Mouse (Mus musculus): ENCODE results near the gene Tut1. TPM values are rescaled to one million over a fixed set of nuclear protein-coding genes. Genes with fewer than 3 reads are reported as not detected.
A peak's percentile ranks its signal among the peaks of the same experiment; 100 is the strongest.
"Not testable (repeated sequence)": the region's sequence is repeated elsewhere in the genome, so short reads cannot be mapped to it uniquely, and the experiment has no call there.

Gene Tut1
- total RNA-seq, 2 experiments from 2014 or later, result 14.6 to 16.0 TPM

DNA sequence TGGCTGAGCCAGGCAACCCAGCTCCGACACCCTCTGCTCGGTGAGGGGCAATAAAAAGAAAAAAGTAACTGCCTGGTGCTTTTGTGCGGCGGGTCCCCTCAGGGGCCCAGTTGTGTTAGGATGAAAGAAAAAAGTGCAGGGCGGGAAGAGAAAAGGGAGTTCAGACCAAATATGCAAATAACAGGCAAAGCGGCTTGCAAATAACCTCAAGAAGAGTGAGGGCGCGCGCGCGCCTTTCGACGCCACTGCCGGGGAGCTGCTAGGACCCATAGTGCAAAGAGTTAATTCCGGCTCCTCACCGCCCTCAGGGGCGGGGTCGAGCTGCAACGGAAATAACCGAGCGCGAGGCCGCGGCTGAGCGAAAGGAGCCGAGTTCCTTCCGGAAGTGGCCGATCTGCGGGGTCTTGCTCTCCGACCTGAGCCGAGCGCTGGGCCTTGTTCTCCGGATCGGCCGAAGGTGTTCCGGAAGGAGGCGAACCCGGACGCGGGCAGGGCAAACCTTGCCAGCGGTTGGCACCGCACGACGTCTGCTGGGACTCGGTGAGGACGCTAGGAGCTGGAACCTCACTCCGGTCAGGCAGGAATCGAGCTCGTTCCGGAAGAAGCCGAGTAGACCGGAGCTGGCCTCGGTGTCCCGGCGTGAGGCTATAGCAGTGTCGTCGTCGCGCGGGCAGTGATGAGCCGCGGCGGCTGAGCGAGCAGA, 12.0 kb upstream of the Tut1 start, which contains the start of gene Mta2:
Gene Mta2 (plus strand): TSS at position 361 of the 703 bp plus-strand sequence.
- intact Hi-C loops (cut with DNase I), result no loop called here
- peak; percentile 93 to 98 for DNase-seq (ENCODE audit: extremely low spot score in 1 of 2, low spot score in 2 of 2)

DNA sequence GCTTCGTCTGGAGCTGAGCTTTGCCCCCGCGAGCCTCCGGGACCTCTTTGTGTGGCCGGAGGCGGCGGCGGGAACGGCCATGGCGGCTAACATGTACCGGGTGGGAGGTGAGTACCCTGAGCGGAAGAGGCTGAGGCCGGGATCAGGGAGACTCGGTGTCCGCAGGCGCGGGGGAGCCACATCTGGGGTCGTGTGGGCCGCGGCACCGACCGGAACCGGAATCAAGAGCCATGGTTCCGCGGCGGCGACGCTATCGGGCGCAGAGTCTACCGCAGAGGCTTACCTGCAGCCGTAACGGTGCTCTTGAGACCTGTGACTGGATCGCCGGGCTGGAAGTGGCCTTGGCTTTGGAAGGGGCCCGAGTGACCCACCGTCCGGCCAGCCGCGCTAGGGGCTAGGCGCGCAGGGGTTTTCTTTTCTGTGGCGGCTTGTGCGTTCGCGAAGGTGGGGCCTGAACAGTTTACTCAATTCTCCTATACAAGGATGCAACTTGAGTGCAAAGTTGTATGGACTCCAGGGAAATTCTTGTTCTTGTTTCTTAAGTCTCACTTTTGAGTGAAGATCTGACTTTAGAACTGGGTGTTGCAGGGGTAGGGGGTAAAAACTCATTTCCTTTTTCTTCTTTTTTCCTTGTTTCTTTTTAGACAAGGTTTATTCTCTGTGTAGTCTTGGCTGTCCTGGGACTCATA, 11.2 kb upstream of the Tut1 start:
- intact Hi-C loops (cut with DNase I), result no loop called here
- DNase-seq (ENCODE audit: extremely low spot score in 1 of 2, low spot score in 2 of 2), result no peak

DNA sequence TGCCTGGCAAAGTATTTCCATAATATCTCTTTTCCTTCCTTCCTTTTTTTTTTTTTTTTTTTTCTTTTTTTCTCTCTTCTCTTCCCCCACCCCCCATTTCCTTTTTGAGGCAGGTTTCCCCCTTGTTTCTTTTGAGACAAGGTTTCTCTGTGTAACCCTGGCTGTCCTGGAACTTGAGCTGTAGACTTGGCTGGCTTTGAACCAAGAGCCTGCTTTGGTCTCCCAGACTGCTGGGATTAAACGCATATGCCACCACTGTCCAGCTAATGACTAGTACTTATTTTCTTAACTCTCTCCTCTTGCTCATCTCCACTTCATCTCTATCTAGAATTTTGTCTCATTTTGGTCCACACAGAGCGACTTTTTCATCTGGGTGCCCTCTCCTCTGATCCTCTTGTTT, 10.6 kb upstream of the Tut1 start:
- no peak for DNase-seq (ENCODE audit: extremely low spot score in 1 of 2, low spot score in 2 of 2)
- intact Hi-C loops (cut with DNase I), result no loop called here

DNA sequence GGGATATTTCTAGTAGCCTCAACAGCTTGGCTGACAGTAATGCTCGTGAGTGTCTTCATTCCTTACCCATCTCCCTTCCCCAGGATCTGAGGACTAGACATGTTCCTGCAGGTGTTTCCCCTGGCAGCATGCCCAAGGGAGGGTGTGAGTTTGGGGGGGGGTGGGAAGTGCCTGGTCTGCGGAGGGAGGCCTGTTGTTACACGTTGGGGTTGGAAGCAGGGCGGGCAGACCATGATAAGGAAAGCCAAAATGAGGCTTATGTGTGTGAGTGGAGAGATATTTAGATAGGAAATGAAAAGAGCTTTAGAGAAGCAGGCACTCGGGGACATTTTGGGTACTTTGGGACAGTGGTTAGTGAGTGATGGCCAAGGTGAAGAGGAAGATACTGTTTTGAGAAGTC, 9.6 kb upstream of the Tut1 start:
- no peak for DNase-seq (ENCODE audit: extremely low spot score in 1 of 2, low spot score in 2 of 2)
- intact Hi-C loops (cut with DNase I), result no loop called here

DNA sequence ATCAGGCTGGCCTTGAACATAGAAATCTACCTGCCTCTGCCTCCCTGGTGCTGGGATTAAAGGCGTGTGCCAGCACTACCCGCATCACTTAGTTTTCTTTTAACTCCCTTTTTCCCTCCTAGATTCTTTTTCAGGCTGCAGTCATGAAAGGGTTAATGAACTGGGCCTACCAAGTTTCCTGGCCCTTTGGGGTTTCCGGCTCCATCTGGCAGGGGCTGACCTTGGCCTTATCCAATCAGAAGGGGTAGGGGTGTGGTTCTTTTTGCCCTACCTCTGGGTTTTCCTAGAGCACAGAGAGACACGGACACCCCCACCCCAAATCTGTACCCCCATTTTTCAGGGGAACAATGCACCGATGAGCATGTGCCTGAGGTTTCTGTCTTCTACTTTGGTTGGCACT, 8.9 kb upstream of the Tut1 start:
- intact Hi-C loops (cut with DNase I), result no loop called here
- peak in 1 of 2 experiments; percentile 91 for DNase-seq (ENCODE audit: extremely low spot score in 1 of 2, low spot score in 2 of 2)

DNA sequence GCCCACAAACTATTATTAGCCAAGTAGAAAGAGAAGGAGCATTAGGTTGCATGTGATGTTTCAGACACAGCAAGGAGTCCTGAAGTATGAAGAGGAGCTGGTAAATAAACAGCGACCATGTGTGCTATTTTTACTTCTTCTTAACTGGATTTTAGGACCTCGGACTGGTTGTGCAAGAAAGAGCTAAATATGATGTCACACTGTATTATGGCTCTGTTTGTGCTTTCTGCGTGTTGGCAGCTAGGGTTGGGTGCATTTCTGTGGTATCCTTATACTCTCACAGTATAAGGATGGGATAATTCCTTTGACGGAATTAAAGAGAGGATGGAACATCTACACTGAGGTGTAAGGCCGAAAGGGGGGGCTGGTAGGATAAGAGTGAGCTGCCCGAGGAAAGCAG, 8.4 kb upstream of the Tut1 start:
- intact Hi-C loops (cut with DNase I), result no loop called here
- no peak for DNase-seq (ENCODE audit: extremely low spot score in 1 of 2, low spot score in 2 of 2)

DNA sequence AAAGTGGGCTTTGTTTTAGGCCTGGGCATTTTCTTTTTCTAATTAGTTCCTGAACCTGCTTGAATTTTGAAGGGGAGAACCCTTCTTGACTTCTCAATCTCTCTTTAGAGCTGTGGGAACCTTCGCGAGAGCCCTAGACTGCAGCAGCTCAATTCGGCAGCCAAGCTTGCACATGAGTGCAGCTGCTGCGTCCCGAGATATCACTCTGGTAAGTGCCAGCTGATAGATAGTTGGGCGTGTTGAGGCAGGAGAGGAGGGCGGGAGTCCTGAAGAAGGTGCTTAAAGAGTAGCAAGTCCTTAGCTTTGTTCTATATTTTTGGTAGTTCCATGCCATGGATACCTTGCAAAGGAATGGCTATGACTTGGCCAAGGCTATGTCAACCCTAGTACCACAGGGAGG, 6.7 kb upstream of the Tut1 start:
- intact Hi-C loops (cut with DNase I), result no loop called here
- DNase-seq (ENCODE audit: extremely low spot score in 1 of 2, low spot score in 2 of 2), result no peak

DNA sequence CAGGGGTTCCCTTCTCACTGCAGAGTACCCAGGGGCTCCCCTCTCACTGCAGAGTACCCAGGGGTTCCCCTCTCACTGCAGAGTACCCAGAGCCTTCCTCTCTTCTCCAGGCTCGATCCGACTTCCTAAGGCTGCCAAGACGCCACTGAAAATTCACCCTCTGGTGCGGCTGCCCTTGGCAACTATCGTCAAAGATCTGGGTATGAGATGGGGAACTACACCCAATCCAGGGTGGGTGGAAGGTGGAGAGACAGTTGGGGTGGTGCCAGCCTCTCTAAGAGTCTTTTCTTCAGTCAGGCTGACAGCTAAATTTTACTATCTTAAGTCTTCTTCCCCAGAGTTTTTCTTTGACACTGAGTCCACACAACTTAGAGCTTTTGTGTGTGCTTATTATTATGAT, 3.5 kb upstream of the Tut1 start:
- DNase-seq (ENCODE audit: extremely low spot score in 1 of 2, low spot score in 2 of 2), result no peak
- intact Hi-C loops (cut with DNase I), result no loop called here

DNA sequence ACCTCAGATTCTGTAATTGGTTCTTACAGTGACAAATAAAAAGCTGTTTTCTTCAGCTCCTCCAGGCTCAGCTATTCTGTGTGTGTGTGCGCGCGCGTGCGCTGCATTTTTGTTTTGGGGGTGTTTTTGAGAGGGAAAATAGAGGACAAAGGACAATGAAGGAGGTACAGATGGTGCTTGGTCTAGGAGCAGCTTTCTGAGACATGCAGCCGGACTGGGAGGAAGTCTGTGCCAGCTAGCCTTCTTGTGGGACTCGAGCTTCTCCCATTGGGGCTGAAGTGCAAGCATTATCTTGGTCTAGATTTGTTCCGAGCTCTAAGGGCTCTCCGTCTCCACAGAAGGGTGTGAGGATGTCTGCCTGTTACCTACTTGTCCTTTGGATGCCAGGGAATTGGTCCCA, 1.4 kb upstream of the Tut1 start:
- DNase-seq (ENCODE audit: extremely low spot score in 1 of 2, low spot score in 2 of 2), result peak; percentile 25 to 47
- intact Hi-C loops (cut with DNase I), result no loop called here

DNA sequence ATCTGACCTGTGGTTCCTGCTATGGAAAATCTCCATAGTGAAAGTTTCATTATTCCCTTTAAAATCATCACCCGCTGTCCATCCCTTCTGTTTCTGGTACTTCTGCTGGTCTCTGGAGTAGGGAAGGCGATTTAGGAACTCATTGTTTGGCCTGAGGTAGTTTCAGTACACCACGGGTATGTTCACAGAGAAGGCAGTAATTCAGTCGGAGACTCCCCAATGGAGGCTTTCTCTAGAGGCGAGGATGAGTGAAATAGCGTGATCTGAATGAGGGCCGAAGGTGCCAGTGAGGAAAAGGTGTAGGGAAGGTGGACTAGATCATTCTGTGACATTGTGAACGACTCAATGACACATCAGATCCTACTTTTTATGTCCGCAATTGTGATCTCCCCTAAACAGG, 524 bp downstream of the Tut1 start:
- intact Hi-C loops (cut with DNase I), result no loop called here

DNA sequence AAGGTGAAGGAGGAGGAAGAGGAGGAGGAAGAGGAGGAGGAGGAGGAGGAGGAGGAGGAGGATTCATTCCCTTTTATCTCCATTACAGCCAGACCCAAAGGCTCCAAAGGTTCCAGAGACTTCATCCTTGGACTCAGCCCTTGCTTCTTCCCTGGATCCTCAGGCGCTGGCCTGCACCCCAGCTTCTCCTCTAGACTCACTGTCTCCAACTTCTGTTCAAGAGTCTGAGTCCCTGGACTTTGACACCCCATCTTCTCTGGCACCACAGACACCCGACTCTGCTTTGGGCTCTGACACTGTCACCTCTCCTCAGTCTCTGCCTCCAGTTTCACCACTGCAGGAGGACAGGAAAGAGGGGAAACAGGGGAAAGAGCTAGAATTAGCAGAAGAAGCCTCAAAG, 8.6 kb downstream of the Tut1 start:
- no peak for DNase-seq (ENCODE audit: extremely low spot score in 1 of 2, low spot score in 2 of 2)
- intact Hi-C loops (cut with DNase I), result no loop called here

More for the DNA sequence above, 524 bp downstream of the Tut1 start:
- DNase-seq (ENCODE audit: extremely low spot score in 1 of 2, low spot score in 2 of 2), result no peak

DNA sequence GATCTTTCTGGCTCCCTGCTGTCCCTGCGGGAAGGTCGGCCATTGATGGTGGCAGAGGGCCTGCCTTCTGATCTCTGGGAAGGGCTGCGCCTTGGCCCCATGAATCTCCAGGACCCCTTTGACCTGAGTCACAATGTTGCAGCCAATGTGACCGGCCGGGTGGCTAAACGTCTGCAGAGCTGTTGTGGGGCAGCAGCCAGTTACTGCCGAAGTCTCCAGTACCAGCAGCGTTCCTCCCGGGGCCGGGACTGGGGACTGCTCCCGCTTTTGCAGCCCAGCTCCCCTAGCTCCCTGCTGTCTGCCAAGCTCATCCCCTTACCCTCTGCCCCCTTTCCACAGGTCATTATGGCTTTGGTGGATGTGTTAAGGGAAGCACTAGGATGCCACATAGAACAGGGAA, 11.4 kb downstream of the Tut1 start:
- DNase-seq (ENCODE audit: extremely low spot score in 1 of 2, low spot score in 2 of 2), result no peak
- intact Hi-C loops (cut with DNase I), result no loop called here

DNA sequence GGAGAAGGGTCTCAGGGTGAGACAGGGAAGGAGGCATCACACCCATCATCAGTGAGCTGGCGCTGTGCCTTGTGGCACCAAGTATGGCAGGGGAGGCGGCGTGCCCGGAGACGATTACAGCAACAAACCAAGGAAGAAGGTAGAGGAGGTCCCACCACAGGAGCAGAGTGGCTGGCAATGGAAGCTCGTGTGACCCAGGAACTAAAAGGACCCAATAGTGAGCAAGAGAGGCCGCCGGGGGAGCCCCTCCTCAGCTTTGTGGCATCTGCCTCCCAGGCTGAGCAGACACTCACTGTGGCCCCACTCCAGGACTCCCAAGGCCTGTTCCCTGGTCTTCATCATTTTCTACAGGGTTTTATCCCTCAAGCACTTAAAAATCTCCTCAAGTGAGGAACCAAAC, 12.1 kb downstream of the Tut1 start:
- DNase-seq (ENCODE audit: extremely low spot score in 1 of 2, low spot score in 2 of 2), result peak in 1 of 2 experiments; percentile 59
- intact Hi-C loops (cut with DNase I), result no loop called here

DNA sequence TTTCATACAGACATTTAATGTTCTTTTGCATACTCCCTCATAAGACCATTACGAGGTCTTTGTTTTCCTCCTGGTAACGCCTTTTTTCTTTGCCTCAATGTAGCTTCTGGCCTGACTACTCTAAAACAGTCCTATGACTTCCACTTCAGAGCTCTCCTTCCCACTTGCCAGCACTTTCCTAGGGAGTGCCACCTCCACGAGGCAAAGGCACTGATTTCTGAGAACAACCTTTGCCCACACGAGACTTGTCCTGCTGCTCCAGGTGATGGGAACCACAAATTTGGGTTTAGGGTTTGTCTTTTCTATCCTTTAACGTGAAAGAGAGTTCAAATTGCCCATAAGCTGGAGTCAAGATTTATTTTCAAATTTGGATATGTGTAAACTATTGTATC, 12.5 kb downstream of the Tut1 start:
- no peak for DNase-seq (ENCODE audit: extremely low spot score in 1 of 2, low spot score in 2 of 2)
- intact Hi-C loops (cut with DNase I), result no loop called here

DNA sequence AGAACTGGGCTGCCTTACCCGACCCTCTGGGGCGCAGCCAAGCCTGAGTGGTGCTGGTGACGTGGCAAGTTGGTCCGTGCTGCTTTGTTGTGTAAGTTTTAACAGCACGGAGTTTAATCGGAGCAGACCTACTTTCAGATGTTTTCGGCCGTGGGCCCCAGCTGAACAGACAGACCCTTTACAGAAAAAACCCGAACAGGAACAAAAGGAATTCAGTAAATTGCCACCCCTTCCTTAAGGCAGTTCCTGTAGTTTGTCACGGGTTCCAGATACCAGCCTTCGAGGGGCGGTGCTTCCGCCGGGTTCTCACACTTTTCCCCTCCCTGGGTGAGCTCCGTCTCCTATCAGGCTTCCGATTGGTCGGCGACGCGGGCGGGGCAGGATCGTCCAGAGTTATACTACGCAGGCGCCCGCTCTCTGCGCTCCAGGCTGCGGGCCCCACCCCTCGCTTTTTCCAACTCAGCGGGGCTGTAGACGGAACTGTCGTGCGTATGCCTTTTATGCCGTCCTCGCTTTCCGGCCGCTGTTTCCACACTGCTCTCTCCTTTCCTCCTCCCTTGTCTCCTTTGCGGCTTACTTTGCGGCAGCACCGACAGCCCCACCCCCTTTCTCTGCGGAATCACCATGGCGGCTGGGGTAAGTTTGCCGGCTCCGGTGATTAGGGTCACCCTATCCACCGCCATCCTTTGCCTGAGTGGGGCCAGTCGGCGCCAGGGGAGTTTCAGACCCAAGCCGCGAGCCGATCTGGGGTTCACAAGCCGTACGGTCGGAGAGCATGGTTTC, 13.1 kb downstream of the Tut1 start, which contains the start of gene Eef1g:
Gene Eef1g (plus strand): TSS at position 452 of the 783 bp plus-strand sequence.
- DNase-seq (ENCODE audit: extremely low spot score in 1 of 2, low spot score in 2 of 2), result peak; percentile 98 to 100
- intact Hi-C loops (cut with DNase I), result no loop called here

DNA sequence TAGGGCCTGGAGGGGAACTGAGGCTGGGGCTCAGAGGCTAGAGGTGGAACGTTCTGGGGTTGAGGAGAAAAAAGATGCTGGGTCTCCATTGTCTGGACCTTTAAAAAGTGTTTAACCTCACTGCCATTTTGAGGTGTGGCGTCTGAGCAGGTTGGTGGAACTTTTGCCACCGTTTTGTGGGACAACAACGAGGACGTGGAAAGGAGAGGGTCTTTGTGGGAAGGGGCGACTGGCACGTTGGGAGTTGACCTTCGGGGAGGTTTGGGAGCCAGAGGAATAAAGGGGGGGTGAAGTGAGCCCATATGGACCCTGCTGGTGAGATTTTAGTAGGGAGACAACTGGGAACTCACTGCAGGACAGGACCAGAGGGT, 13.7 kb downstream of the Tut1 start:
- intact Hi-C loops (cut with DNase I), result no loop called here
- DNase-seq (ENCODE audit: extremely low spot score in 1 of 2, low spot score in 2 of 2), result no peak

DNA sequence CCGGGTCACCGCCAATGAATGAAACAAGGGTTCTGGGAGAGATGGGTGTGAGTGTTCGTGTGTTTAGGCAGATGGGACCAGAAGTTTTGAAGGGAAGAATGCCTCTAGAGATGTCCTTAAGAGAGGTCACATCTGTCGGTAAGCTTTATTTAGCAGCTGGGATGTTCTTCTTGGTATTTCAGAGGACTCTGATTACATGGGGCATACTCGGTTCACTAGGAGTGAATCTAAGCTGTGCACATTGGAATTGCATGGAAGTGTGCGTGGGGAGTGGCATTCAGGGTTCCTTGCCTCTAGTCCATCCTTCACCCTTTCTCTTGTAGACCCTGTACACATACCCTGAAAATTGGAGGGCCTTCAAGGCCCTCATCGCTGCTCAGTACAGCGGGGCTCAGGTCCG, 14.2 kb downstream of the Tut1 start:
- intact Hi-C loops (cut with DNase I), result no loop called here
- DNase-seq (ENCODE audit: extremely low spot score in 1 of 2, low spot score in 2 of 2), result no peak

DNA sequence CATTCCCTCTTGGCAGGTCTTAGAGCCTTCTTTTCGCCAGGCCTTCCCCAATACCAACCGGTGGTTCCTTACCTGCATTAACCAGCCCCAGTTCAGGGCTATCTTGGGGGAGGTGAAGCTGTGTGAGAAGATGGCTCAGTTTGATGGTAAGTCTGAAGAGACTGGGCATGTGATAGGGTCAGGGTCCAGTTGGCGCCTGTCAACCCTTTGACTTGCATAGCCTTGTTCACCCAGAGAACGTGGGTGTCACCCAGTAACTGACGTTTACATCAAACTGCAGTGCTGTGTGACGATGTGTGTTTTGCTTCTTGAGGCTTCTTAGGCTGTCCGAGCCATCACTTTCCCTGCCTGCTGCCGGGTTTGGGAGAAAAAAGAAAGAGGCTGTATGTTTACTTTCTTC, 18.8 kb downstream of the Tut1 start:
- intact Hi-C loops (cut with DNase I); DNase-seq (ENCODE audit: extremely low spot score in 1 of 2, low spot score in 2 of 2): not testable (repeated sequence)

DNA sequence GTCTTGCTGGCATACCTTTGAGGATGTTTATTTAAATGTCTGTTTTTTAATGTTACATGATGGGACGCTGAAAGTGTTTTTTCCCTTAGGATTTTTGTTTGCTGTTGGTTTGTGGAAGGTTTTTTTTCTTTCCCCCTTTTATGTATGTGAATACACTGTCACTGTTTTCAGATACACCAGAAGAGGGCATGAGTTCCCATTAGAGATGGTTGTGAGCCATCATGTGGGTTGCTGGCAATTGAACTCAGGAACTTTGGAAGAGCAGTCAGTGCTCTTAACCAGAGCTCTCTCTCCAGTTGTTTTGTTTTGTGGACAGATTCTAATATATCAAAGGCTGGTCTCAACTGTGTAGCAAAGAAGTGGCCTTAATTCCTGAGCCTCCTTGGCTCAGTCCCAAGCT, 21.0 kb downstream of the Tut1 start:
- intact Hi-C loops (cut with DNase I), result loop anchor here (5.0 kb wide), 1 partner anchor 138 kb away; no protein-coding TSS in a partner anchor

DNA sequence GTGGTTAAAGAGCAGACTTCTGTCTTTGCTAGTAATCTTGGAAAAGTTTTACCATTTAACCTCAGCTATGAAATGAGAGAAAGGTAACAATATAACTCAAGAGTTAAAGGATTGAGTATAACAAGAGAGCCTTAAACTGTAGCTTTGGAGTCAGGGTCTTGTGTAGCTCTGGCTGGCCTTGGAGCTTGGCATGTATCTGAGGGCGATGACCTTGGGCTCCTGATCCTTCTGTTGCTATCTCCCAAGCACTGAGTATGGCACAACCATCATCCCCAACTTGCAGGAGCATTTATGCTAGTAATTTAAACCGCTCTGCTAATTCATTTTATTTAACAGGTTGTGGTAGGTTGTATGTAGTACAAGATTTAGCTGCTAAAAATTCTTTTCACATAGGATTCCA, 21.8 kb downstream of the Tut1 start:
- intact Hi-C loops (cut with DNase I), result loop anchor here (5.0 kb wide), 1 partner anchor 137 kb away; no protein-coding TSS in a partner anchor
- DNase-seq (ENCODE audit: extremely low spot score in 1 of 2, low spot score in 2 of 2), result no peak

More for the DNA sequence above, 21.0 kb downstream of the Tut1 start:
- no peak for DNase-seq (ENCODE audit: extremely low spot score in 1 of 2, low spot score in 2 of 2)

Data from left cerebral cortex, postnatal 10 days (tissue).